Mouse (Mus musculus): ENCODE data around the gene Ostn.

The Ostn gene

GRCm38 (mm10) chr16:27387634-27388611, 80.6 kb downstream of the Ostn start:
- no peak for DNase-seq (ENCODE audit: extremely low read depth, low read depth)

- no peak for DNase-seq (ENCODE audit: extremely low read depth, low read depth)
Observed at GRCm38 (mm10) chr16:27388761-27389451, 81.6 kb downstream of the Ostn start, which contains the start of gene Ccdc50. Ccdc50 (plus strand) TSS chr16:27388869.

- DNase-seq (ENCODE audit: extremely low read depth, low read depth): no peak
Observed at GRCm38 (mm10) chr16:27389534-27390282, 82.4 kb downstream of the Ostn start.

- DNase-seq (ENCODE audit: extremely low read depth, low read depth): no peak
Observed at GRCm38 (mm10) chr16:27390306-27390705, 83.0 kb downstream of the Ostn start.

- DNase-seq (ENCODE audit: extremely low read depth, low read depth): no peak
Observed at GRCm38 (mm10) chr16:27391845-27392244, 84.6 kb downstream of the Ostn start.

- no peak for DNase-seq (ENCODE audit: extremely low read depth, low read depth)
Observed at GRCm38 (mm10) chr16:27395251-27396037, 88.2 kb downstream of the Ostn start.

- no peak for DNase-seq (ENCODE audit: extremely low read depth, low read depth)
Observed at GRCm38 (mm10) chr16:27396951-27397350, 89.7 kb downstream of the Ostn start.

GRCm38 (mm10) chr16:27399026-27399718, 91.9 kb downstream of the Ostn start:
- DNase-seq (ENCODE audit: extremely low read depth, low read depth): no peak

GRCm38 (mm10) chr16:27399719-27400253, 92.5 kb downstream of the Ostn start:
- no peak for DNase-seq (ENCODE audit: extremely low read depth, low read depth)
